Mouse (Mus musculus): ENCODE results near the gene F7. TPM values are rescaled to one million over a fixed set of nuclear protein-coding genes. Genes with fewer than 3 reads are reported as not detected.

F7 gene
- under 1 TPM; 0.18 to 0.22 TPM for total RNA-seq (2021)
- long read RNA-seq = 0 reads

GRCm38 (mm10) chr8:13025487-13026224 is at the start of gene F7:
Gene F7, plus strand, starts transcription at chr8:13026034.
- DNase-seq (ENCODE audit: low spot score in 2 of 2) = no peak

GRCm38 (mm10) chr8:12976290-12976689 is 49.5 kb upstream of the F7 start:
- no peak for DNase-seq (ENCODE audit: low spot score in 2 of 2)

DNA sequence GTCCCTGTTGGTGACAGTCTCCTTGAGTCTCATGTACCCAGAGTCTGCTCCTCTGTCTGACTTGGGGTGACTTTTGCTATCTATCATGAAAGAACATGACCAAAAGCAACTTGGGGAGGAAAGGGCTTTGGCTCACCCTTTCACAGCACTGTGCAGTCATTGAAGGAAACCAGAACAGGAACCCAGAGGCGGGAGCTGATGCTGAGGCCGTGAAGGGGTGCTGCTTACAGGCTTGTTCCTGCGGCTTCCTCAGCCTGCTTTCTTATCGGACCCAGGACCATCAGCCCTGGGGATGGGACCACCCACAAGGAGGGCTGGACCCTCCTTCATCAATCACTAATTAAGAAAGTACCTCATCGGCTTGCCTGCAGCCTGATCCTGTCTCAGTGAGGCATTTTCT is 49.1 kb upstream of the F7 start:
- DNase-seq (ENCODE audit: low spot score in 2 of 2) = no peak

DNA sequence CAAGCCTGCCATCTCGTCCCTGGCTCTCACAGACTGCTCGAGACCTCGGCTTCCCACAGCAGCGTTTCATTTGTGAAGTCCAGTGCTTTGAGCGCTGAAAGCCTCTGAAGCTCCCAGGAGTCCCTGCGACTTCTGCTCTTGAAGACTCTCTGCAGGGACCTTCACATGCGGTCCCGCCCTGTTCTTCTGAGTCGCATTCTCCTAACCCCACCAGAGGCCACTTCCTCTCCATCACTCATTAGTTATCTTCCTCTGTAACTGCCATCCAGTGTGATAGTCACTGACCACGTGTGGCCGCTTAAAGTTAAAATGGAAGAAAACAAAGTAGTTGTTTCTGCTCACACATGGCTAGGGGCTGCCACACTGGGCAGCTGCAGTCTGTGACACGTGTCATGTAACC is 48.5 kb upstream of the F7 start:
- DNase-seq (ENCODE audit: low spot score in 2 of 2) = no peak

DNA sequence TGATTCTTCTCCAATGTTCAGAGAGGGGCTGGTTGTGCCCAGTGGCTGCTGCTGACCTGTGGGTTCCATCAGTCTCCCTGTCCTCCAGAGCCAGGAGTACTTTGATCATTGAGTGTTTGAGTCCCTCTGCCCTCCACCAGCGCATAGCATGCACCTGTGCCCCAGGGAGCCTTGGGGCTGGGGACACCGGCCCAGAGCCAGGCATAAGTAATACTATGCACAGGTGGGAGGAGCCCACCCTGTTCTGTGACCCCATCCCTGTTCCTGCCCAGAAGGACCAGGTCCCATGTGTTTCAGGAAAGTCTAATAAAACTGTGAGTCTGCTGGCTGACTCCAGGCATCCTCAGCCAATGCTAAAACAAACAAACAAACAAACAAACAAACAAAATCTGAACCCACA is 47.5 kb upstream of the F7 start:
- DNase-seq (ENCODE audit: low spot score in 2 of 2) = no peak

GRCm38 (mm10) chr8:12978726-12979125 is 47.1 kb upstream of the F7 start:
- peak in 1 of 2 experiments; percentile 62 for DNase-seq (ENCODE audit: low spot score in 2 of 2)

- peak; percentile 90 to 95 for DNase-seq (ENCODE audit: low spot score in 2 of 2)
These were observed 42.0 kb upstream of the F7 start for GRCm38 (mm10) chr8:12983681-12984467.

DNA sequence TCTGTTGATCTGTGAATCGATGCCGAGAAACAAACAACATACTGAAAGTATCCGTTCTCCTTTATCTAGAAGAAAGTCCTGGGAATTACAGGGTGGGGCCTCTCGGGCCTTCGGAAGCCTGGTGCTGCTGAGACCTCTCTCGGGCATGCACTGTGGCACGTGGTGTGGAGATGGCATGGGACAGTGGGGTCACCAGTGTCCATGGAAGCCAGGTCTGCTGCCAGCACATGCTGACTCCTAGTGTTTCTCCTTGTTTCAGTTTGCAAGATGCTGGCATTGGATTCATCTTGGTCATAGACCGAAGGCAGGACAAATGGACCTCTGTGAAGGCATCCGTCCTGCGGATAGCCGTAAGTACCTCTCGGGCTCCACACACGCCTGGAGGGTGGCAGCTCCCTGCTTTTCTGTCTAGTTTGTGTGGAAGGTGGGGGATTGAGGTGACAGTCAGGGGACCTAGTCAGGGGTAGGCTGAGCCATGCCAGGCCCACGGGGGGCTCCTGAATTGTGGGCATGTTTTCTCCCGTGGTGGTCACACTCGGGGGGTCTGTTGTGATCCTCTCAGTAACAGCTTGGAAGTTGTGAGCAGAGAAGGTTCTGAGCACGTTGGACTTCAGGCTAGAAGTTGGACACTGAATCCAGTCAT is 41.1 kb upstream of the F7 start:
- DNase-seq (ENCODE audit: low spot score in 2 of 2) = no peak

DNA sequence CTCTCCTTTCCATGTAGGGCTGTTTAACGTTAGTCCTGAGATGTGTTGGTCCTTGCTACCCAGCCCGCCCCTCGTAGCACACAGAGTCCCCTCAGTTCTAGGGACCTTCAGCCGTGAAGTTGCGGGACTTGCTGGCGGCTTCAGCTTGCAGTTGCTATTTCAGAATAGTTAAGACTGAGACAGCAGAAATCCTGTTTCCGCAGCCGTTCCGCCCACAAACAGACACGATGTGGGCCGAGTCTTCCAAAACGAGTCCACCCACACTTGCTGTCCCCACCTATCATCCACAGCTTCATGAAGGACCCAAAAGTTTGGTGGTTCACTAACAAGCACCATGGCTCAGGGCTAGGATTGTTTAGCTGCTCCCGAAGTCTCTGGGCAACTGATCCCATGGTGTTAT is 40.6 kb upstream of the F7 start:
- DNase-seq (ENCODE audit: low spot score in 2 of 2) = peak; percentile 73 to 83

GRCm38 (mm10) chr8:12987571-12987970 is 38.3 kb upstream of the F7 start:
- peak; percentile 54 to 79 for DNase-seq (ENCODE audit: low spot score in 2 of 2)

DNA sequence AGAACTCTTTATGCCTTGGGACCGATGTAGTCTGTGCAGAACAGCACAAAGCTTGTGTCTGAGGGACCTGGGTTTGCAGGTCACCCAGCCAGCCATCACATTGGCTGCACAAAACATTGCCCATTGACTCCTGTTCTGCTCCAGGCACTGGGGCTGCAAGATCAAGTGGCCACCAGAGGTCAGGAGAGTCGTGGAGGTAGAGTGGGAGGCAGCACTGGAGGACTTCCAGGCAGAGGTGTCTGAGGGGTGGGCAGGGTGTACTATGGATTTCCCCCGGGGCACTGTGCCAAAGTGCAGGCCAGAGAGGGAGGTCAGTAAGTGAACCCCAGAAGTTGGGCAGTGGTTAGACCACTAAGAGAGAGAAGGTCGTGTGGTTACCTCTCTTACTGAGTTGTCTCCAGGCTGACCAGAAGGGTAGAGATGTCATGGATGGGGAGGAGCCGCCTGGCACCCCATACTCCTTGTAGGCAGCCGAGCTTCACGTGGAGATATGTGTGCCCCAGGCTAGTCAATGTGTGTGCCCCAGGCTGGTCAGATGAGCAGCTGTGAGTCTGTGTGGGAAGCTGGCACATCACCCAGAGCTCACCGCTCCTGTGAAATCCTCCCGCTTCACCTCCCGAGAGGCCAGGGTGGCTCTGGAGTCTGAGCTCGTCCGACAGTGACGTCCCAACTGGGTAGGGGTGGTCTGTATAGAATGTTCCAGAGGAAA is 37.0 kb upstream of the F7 start:
- no peak for DNase-seq (ENCODE audit: low spot score in 2 of 2)

- DNase-seq (ENCODE audit: low spot score in 2 of 2) = no peak
These were observed 34.4 kb upstream of the F7 start for GRCm38 (mm10) chr8:12991411-12991810.

GRCm38 (mm10) chr8:12994468-12994867 is 31.4 kb upstream of the F7 start:
- no peak for DNase-seq (ENCODE audit: low spot score in 2 of 2)

DNA sequence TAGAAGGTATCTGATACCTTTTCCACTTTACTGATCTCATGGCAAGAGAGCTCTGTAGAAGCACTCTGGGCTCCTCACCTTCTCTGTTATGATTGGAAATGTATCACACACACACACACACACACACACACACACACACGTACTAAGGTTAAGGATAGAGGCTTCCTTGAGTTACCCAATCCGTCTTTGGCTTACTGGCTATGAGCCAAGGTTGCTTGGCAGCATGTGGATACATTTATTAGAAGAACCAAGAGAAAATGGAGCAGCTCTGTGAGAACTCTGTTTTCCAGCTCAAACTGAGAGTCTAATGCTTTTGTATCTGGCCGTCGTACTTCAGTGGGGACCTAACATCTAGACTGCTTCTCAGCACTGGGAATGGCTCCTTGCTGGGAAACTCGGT is 30.4 kb upstream of the F7 start:
- DNase-seq (ENCODE audit: low spot score in 2 of 2) = peak in 1 of 2 experiments; percentile 42

DNA sequence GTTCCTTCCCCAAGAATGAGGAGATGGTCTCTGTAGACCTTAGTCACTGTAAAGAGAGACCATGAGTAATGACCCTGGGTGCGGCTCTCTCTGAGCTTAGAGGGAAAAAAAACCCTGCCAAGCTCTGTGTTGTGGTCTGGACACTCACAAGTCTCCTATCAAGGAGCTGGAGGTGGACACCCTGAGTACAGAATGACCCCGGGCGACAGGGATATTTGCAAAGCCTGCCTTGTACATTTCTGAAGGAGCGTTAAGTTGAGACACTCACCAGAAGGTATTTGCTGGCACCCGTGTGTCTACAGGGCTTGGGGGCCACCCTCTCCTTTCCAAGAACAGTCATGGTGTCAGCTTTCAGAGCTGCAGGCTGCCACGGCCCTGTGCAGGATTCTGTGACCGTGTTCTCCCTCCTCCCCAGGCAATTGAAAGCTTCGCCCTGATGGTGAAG is 29.0 kb upstream of the F7 start:
- no peak for DNase-seq (ENCODE audit: low spot score in 2 of 2)

DNA sequence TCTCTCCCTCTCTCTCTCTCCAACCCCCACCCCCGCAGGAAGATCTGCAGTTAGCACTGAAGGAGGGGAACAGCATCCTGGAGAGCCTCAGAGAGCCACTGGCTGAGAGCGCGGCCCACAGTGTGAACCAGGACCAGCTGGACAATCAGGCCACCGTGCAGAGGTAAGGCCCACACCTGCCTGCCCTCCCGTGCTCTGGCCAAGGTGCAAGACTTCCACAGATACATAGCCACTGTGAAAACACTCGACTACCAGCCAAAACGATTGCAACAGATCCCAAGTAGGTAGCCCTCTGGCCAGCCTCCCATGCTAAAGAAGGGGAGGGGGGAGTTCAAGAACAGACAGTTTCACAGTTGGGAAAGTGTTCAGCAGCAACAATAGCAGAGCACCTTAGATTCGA is 27.5 kb upstream of the F7 start:
- no peak for DNase-seq (ENCODE audit: low spot score in 2 of 2)

DNA sequence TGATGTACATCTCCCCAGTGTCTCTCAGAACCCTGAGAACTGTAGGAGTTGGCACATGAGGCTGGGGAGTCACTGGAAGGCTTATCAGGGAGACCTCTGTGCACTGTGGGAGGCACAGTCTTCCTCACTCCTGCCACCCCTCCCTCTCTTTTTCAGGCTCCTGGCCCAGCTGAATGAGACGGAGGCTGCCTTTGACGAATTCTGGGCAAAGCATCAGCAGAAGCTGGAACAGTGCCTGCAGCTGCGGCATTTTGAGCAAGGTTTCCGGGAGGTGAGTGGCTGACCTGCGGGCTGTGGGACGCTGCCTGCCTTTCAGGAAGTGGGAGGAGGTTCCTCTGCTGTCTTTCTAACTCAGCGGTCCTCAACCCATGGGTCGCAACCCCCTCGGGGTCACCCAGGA is 26.0 kb upstream of the F7 start:
- DNase-seq (ENCODE audit: low spot score in 2 of 2) = no peak

DNA sequence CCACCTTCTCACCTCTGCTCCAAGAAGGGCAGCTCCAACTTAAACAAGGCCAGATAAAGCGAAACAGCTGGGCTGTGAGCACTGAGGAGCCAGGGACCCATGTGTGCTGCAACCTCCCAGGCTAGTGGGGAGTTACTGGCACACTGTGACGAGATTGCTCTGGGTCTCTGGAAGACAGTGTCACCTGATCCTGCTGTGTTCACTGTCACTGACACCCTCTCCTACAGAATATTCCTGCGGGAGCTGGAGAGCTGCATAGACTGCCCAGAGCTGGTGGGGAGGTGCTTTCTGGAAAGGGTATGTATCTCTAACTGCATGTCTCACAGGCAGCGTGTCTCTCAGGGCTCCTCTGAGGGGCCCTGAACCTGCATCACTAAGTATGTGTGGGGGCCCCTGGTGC is 18.4 kb upstream of the F7 start:
- DNase-seq (ENCODE audit: low spot score in 2 of 2) = no peak

DNA sequence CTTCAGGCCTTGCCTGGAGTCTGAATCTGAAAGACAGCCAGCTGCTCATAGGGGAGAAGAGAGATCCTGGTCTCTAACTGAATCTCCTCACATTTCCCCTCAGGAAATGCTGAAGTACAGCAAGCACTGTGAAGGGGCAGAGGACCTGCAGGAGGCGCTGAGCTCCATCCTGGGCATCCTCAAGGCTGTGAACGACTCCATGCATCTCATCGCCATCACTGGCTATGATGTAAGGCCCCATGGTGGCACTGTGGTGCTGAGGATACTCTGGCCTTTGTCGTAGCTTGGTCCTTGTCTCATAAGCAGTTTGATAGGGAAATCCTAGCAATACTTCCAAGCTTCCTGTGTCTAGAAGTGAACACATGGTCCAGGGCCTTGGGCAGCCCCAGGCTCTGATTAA is 15.5 kb upstream of the F7 start:
- DNase-seq (ENCODE audit: low spot score in 2 of 2) = no peak

GRCm38 (mm10) chr8:13019560-13019959 is 6.3 kb upstream of the F7 start:
- no peak for DNase-seq (ENCODE audit: low spot score in 2 of 2)

DNA sequence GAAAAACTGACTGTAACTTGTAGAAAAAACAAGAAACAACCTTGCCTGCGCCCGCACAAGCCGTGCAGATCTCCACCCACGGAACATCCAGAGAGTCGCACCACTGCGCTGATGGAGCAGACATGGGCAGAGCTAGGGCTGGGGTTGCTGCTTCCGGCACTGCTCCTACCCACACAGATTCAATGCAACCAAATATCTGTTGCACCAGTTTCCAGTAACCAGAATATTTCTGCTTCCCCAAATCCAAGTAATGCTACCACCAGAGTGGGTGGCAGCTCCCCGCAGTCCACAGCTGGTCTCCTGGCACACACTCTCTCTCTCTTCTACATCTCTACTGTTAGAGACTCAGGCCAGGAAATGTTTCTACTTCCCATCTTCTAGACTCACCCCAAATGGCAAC is 4.0 kb upstream of the F7 start:
- peak; percentile 35 to 74 for DNase-seq (ENCODE audit: low spot score in 2 of 2)

DNA sequence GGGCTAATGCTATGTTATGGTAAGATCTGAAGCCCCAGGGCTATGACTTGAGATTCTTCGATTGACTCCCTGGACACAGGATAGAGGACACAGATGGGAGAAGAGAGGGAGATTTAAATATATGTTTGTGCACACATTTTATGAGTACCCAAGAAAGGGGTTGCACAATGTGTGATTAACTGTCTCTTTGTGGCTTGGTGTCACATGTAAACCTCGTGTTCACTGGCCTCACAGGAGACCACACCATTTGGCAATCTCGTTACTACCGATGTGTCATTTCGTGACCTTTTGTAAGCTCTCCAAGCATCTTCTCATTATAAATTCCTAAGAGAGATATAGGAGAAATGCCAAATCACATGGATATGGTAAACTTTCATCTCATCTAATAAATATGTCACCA is 1.8 kb downstream of the F7 start:
- no peak for DNase-seq (ENCODE audit: low spot score in 2 of 2)

Measured in layer of hippocampus, adult 18-20 months (tissue).